Mouse (Mus musculus): ENCODE results near the gene Olfr1380.
"Not testable (repeated sequence)": the region's sequence is repeated elsewhere in the genome, so short reads cannot be mapped to it uniquely, and the experiment has no call there.

GRCm38 (mm10) chr11:49609868-49610824, 53.5 kb downstream of the Olfr1380 start:
- TF ChIP-seq MAZ (IDR thresholded peaks at IDR 0.05; ENCODE audit: low read depth, low read length); USF1 (IDR thresholded peaks at IDR 0.05; ENCODE audit: low read depth, low read length); CTCF (conservative IDR thresholded peaks at IDR 0.05 in 1 of 2, IDR thresholded peaks at IDR 0.05 in 1 of 2; ENCODE audit: low read depth in 2 of 2, low read length in 2 of 2); NRF1 (IDR thresholded peaks at IDR 0.05; ENCODE audit: low read depth, low read length); BHLHE40 (IDR thresholded peaks at IDR 0.05; ENCODE audit: low read depth, low read length); E2F4 (IDR thresholded peaks at IDR 0.05; ENCODE audit: insufficient replicate concordance, low read depth, low read length); CHD2 (IDR thresholded peaks at IDR 0.05; ENCODE audit: low read length); EP300 (IDR thresholded peaks at IDR 0.05; ENCODE audit: low read length); HCFC1 (IDR thresholded peaks at IDR 0.05; ENCODE audit: low read depth, low read length): not testable (repeated sequence)

All from CH12.LX (cell line).